Mouse (Mus musculus) stomach, embryonic 14.5 days (tissue): ENCODE results near the gene Cables2. TPM values are rescaled to one million over a fixed set of nuclear protein-coding genes. Genes with fewer than 3 reads are reported as not detected.

Source experiments
- ATAC-seq: fragments of 200-750 bp; cut with Nextera tagmentation; 2 replicates; pipeline ENCODE4 v1.8.0; 2017; ENCODE audit warnings: low read depth, moderate TSS enrichment; ENCODE audit not compliant: insufficient number of reproducible peaks, insufficient read depth, low FRiP score
- H3K27ac ChIP-seq: fragments of 300-500 bp; sonication (generic); 2 replicates; pipeline ENCODE4 v1.5.1; 2014; ENCODE audit warnings: mild to moderate bottlenecking, low read length, moderate library complexity, mixed read lengths
- H3K27me3 ChIP-seq: fragments of 300-500 bp; sonication (generic); 2 replicates; pipeline ENCODE4 v1.6.1; 2014; ENCODE audit warnings: low read length, control low read depth, mixed read lengths; ENCODE audit not compliant: control insufficient read depth, insufficient read depth
- H3K36me3 ChIP-seq: fragments of 300-500 bp; sonication (generic); 2 replicates; pipeline ENCODE4 v1.6.1; 2014; ENCODE audit warnings: mild to moderate bottlenecking, control low read depth, low read length, moderate library complexity, mixed read lengths; ENCODE audit not compliant: control insufficient read depth, insufficient read depth
- H3K4me1 ChIP-seq: fragments of 300-500 bp; sonication (generic); 2 replicates; pipeline ENCODE4 v1.6.1; 2014; ENCODE audit warnings: low read length, control low read depth, mixed read lengths; ENCODE audit not compliant: control insufficient read depth, insufficient read depth
- H3K4me2 ChIP-seq: fragments of 300-500 bp; sonication (generic); replicated peaks from 2 replicates; pipeline ENCODE4 v1.6.1; 2014; ENCODE audit warnings: low read depth, low read length, control low read depth
- H3K4me3 ChIP-seq: fragments of 300-500 bp; sonication (generic); 2 replicates; pipeline ENCODE4 v1.5.1; 2014; ENCODE audit warnings: low read depth, low read length, control low read depth
- H3K9ac ChIP-seq: fragments of 300-500 bp; sonication (generic); replicated peaks from 2 replicates; pipeline ENCODE4 v1.6.1; 2014; ENCODE audit warnings: low read depth, mild to moderate bottlenecking, control low read depth, low read length, moderate library complexity, mixed read lengths
- H3K9me3 ChIP-seq: fragments of 300-500 bp; sonication (generic); 2 replicates; pipeline ENCODE4 v1.6.1; 2016; ENCODE audit warnings: low read depth, low read length, control low read depth; ENCODE audit not compliant: control insufficient read depth
- WGBS: fragments of 180-500 bp; shearing (Covaris S2); extraction: QIAGEN DNeasy Blood & Tissue Kit; methylation state at CpG from one replicate; pipeline ENCODE4 v1.1.7; 2014; 5-methylcytosine and 5-hydroxymethylcytosine counted together
- polyA plus RNA-seq: library from polyadenylated mRNA; unstranded; fragments of >200 nt; fragmentation: Nextera tagmentation; extraction: Ambion mirVana; gene quantifications from 2 replicates; pipeline ENCODE4 v1.2.1, GENCODE M21; 2014

Cables2 gene
- polyA plus RNA-seq = 15.5 and 20.4 TPM in 2 replicates

GRCm38 (mm10) chr2:180273394-180274244 lies at the start of gene Cables2:
Gene Cables2, minus strand, starts transcription at chr2:180273496.
- H3K9ac ChIP-seq = peak within 1 kb of the TSS; percentile 90
- peak; percentile 87 for ATAC-seq
- 7% methylated on average over 64 of the region's 68 CpGs for WGBS
- H3K9me3 ChIP-seq = no peaks in the 10 kb centered on the region
- H3K36me3 ChIP-seq = no peaks in the 10 kb centered on the region; the same call in 1 of the 2 replicates
- H3K27me3 ChIP-seq = no peaks in the 10 kb centered on the region
- H3K27ac ChIP-seq = peak within 1 kb of the TSS; percentile 33; the same call in 1 of the 2 replicates
- H3K4me2 ChIP-seq = peak within 1 kb of the TSS; percentile 95
- peak within 1 kb of the TSS; percentile 84 for H3K4me3 ChIP-seq
- H3K4me1 ChIP-seq = peaks cover 24% of the 10 kb centered on the region; the same call in 1 of the 2 replicates

GRCm38 (mm10) chr2:180322674-180323355 lies 49.5 kb upstream of the Cables2 start:
- H3K4me1 ChIP-seq = peaks cover 11% of the 10 kb centered on the region
- no peak overlapping the region for H3K27ac ChIP-seq
- ATAC-seq = peak; percentile 79

GRCm38 (mm10) chr2:180320216-180320615 lies 46.9 kb upstream of the Cables2 start:
- Histone ChIP-seq H3K4me1 (peaks cover 11% of the 10 kb centered on the region), H3K4me2 (no peak overlapping the region), H3K27me3 (no peaks in the 10 kb centered on the region), H3K27ac (no peak overlapping the region), H3K4me3 (no peak overlapping the region), H3K36me3 (no peaks in the 10 kb centered on the region), H3K9ac (no peak overlapping the region), H3K9me3 (no peaks in the 10 kb centered on the region)
- 0 out of 2 replicates have a peak, but pooled peaks have one; percentile 17 for ATAC-seq
- WGBS = 83% methylated on average over 4 of the region's 4 CpGs

More at GRCm38 (mm10) chr2:180322674-180323355, 49.5 kb upstream of the Cables2 start:
- no peak overlapping the region for H3K9ac ChIP-seq
- H3K36me3 ChIP-seq = no peaks in the 10 kb centered on the region
- WGBS = 9% methylated on average over 14 of the region's 14 CpGs
- no peaks in the 10 kb centered on the region for H3K27me3 ChIP-seq
- no peak overlapping the region for H3K4me3 ChIP-seq
- no peaks in the 10 kb centered on the region for H3K9me3 ChIP-seq
- no peak overlapping the region for H3K4me2 ChIP-seq

DNA sequence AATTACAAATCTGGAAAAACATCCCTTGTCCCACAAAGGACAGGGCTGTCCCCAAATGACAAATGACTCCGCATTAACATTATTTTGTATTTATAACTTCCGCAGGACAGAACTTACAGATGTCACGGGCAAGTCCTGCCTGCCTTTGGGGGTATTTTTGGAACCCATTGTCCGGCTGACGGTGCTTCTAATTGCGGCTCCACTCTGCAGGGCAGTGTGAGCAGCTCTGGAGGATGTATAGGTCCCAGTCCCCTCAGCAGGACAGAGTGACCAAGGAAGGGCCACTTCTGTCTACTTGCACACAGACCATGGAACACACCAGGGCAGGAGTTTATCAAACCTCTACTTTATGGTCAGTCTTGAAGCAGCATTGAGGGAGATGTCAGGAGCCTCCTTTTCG lies 44.3 kb upstream of the Cables2 start:
- no peak overlapping the region for H3K27ac ChIP-seq
- ATAC-seq = no peak
- no peaks in the 10 kb centered on the region for H3K9me3 ChIP-seq
- H3K4me2 ChIP-seq = no peak overlapping the region
- whole genome bisulfite sequencing = 80% methylated on average over 7 of the region's 7 CpGs
- H3K27me3 ChIP-seq = no peaks in the 10 kb centered on the region
- H3K4me1 ChIP-seq = peaks cover 3% of the 10 kb centered on the region
- no peaks in the 10 kb centered on the region for H3K36me3 ChIP-seq
- H3K4me3 ChIP-seq = no peak overlapping the region
- H3K9ac ChIP-seq = no peak overlapping the region

GRCm38 (mm10) chr2:180314292-180314691 lies 41.0 kb upstream of the Cables2 start:
- Histone ChIP-seq H3K4me2 (no peak overlapping the region), H3K27ac (no peak overlapping the region)
- 87% methylated on average over 2 of the region's 2 CpGs for WGBS

GRCm38 (mm10) chr2:180311147-180311546 lies 37.9 kb upstream of the Cables2 start:
- Histone ChIP-seq H3K27ac (no peak overlapping the region), H3K27me3 (no peaks in the 10 kb centered on the region), H3K36me3 (no peaks in the 10 kb centered on the region), H3K4me1 (0 out of 2 replicates have a peak, but pooled peaks cover 3% of the 10 kb centered on the region), H3K4me2 (no peak overlapping the region), H3K4me3 (no peak overlapping the region), H3K9me3 (no peaks in the 10 kb centered on the region), H3K9ac (no peak overlapping the region)
- no peak for ATAC-seq
- 87% methylated on average over 4 of the region's 4 CpGs for WGBS

More at GRCm38 (mm10) chr2:180314292-180314691, 41.0 kb upstream of the Cables2 start:
- Histone ChIP-seq H3K4me3 (no peak overlapping the region), H3K9me3 (no peaks in the 10 kb centered on the region), H3K9ac (no peak overlapping the region), H3K36me3 (no peaks in the 10 kb centered on the region), H3K27me3 (no peaks in the 10 kb centered on the region), H3K4me1 (no peaks in the 10 kb centered on the region)
- ATAC-seq = no peak

GRCm38 (mm10) chr2:180307680-180308079 lies 34.4 kb upstream of the Cables2 start:
- Histone ChIP-seq H3K4me1 (0 out of 2 replicates have a peak, but pooled peaks cover 3% of the 10 kb centered on the region), H3K9ac (no peak overlapping the region), H3K9me3 (no peaks in the 10 kb centered on the region), H3K36me3 (no peaks in the 10 kb centered on the region), H3K27me3 (no peaks in the 10 kb centered on the region), H3K4me2 (no peak overlapping the region), H3K27ac (no peak overlapping the region), H3K4me3 (no peak overlapping the region)
- ATAC-seq = no peak
- 54% methylated on average over 2 of the region's 2 CpGs for WGBS

DNA sequence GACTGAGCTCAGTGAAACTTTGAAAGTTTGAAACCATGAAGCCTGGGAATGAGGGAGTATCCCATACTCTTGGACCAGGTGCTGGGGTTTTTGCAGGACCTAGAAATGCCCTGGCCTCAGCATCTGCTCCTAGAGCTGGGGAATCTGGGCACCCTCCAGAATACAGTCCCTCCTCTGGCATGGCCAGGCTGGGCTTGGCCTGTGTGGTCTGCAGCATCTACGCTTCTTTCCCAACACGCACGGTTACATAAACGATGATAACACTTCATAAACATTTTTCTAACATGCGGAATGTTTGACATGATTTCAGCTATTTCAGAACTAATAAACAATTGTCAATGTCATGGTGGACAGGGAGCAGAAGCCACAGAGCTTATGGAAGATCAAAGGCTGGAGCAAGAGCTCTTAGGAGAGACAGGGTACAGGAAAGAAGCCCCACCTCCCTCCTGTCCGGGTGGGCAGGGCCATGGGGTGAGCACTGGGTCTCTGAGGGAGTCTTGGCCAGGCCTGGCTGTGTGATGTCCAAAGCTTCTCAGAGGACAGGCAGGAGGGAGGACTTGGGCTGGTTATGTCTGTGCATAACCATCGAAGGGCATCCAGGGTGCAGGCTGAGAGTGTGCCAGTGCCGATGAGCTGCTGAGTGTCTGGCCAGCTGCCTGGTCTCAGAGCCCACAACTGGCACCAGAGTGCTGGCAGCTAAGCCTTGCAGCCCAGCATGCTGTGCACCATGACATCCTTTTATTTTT lies 33.3 kb upstream of the Cables2 start:
- H3K9ac ChIP-seq = no peak overlapping the region
- 42% methylated on average over 8 of the region's 8 CpGs for WGBS
- H3K4me1 ChIP-seq = 0 out of 2 replicates have a peak, but pooled peaks cover 3% of the 10 kb centered on the region
- H3K27me3 ChIP-seq = no peaks in the 10 kb centered on the region
- no peak for ATAC-seq
- H3K27ac ChIP-seq = no peak overlapping the region
- H3K4me3 ChIP-seq = no peak overlapping the region
- H3K4me2 ChIP-seq = no peak overlapping the region
- H3K9me3 ChIP-seq = no peaks in the 10 kb centered on the region
- H3K36me3 ChIP-seq = no peaks in the 10 kb centered on the region
